Mouse (Mus musculus) cerebral cortex, adult 2 months (tissue): ENCODE results near the gene Resp18.

ENCODE experiments used
- WGBS: fragments of 180-500 bp; shearing (Covaris S2); methylation state at CpG from one replicate; pipeline ENCODE4 v1.1.7; 2018; 5-methylcytosine and 5-hydroxymethylcytosine counted together

The Resp18 gene

DNA sequence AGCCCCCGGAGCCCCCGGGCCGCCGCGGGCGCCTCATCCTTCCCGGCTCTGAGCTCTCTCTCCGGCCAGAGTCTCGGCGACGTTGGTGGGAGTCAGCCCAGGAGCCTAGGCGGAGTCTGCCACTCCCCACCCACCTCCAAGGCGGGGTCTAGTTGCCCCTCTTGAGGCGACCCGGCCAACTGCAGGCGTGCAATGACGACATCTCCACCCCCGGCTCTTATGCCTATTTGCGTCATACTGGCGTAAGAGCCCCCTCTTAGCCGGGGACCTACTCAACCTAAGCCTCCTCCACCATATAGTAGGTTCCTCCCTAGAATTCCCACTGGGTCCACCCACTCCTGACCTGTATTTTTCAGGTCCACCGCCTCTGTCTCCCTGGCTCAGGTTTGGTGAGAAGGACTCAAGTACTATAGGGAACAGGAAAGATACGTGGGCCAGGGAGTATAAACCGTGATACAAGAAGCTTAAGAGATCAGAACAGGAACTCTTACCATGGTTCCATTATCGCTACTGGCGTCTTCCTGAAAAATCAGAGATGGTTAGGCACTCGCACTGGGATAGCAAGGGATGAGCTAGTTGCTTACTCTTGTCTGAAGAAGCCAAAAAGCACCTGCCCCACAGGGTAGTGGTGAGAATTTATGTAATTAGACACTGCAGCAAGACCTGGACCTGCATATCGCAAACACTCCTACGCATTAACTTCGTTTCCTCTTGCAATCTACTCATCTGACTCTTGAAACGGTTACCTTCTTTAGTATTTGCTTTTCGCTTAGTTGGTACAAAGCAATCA, 13.9 kb downstream of the Resp18 start, which contains the start of gene Ptprn:
Gene Ptprn, minus strand, starts transcription at position 412 of the 790 bp plus-strand sequence.
- WGBS, result 10% methylated on average over 32 of the region's 32 CpGs

- WGBS, result 2% methylated on average over 40 of the region's 40 CpGs
These were observed 15.0 kb downstream of the Resp18 start for GRCm38 (mm10) chr1:75262969-75263951.

DNA sequence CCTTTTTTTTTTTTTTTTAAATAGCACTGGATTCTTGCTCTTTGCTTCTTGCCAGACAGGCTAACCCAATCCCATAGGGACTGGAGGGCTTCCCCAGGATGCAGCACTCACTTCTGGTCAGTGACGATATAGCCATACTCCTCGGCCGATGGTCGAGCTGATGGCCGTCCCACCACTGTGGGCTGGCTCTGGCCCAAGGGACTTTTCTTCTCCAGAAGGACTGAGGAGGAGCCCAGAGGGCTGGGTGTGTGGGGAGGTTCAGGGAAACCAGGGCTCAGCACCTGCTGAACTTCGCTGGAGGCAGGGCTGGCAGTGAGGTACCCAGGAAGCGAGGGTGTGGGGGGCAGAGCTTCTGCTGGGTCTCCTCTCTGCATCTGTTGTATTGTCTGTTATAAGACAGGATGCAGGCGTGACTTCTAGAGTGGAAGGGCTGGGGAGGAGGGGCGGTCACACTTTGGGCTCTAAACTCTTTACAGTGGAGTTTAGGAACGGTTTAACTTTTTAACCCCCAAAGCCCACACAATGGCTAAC, 22.6 kb downstream of the Resp18 start:
- WGBS, result 54% methylated on average over 10 of the region's 10 CpGs

DNA sequence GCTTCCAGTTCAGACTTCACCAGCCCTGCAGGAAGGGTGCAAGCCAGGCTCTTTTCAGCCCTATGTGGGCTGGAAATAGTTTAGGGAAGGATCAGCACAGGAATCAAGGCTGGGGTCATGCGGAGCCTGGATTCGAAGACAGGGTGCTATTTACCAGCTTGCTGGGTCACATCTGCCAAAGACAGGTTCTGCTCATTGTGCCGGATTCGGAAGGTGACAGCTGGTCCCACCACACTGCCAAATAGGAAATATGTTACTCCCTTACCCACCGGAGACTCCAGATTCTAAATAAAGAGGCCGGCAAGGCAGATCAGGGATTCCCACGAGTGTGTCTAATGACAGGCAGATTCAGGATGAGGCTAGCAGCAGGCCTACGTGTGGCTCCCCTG, 23.6 kb downstream of the Resp18 start:
- 30% methylated on average over 8 of the region's 8 CpGs for WGBS

DNA sequence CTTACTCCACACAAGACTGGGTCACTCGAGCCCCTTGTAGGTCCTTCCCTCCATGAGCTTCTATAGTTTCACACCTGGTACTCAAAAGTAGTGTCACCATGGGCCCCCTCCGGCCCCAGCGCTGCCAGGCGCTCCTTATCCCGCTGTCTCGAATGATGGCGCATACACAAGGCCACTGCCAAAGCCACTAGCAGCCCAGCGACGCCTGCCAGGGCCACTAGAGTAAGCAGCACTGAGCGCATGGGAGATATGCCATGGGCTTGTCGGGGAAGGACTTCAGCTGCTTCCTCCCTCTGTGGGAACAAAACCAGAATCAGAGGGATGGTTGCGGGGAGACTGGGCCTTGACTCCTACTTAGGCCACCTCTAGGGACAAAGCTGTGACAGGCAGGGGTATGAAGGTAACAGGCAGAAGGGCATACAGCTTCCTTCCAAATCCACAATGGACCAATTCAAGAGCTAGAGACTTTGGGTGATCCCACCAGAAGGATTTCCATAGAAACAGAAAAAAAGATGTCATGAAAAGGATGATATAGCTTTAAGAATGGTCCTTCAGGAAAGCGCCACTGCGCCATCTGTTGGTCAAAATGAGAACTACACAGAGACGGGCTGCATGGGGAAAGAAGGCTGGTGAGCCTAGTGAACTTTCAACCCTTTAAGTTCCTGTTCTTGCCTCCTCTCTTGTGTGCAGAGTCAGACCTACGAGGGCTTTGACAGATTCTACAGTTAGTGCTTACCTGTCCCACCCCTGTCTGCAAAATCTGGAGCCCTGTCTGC, 24.2 kb downstream of the Resp18 start:
- 52% methylated on average over 16 of the region's 16 CpGs for WGBS

- WGBS, result 70% methylated on average over 16 of the region's 16 CpGs
These were observed 25.2 kb downstream of the Resp18 start for GRCm38 (mm10) chr1:75253029-75253428.

GRCm38 (mm10) chr1:75252308-75252707, 25.9 kb downstream of the Resp18 start:
- WGBS, result 75% methylated on average over 13 of the region's 13 CpGs

- WGBS, result 10% methylated on average over 21 of the region's 22 CpGs
These were observed 26.9 kb downstream of the Resp18 start for GRCm38 (mm10) chr1:75251112-75251970.

DNA sequence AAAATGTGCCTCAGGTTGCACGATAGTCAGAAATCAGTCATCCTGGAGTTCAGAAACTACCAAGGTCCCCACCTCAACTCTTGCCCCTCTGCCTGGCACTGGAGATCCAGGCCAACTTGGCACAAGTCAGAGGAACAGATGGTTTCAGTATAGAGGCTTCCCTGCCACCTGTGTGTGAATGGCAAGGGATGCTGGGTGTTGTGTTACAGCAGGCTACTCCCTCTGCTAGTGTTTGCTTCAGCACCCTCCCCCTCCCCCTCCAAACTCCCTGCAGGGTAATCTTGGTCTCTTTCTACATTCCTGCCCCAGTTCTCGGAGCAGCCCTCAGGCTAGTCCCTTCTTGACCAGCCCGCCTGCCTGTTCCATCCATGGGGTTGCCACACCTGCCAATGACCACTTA, 27.7 kb downstream of the Resp18 start:
- WGBS, result 68% methylated on average over 3 of the region's 3 CpGs

GRCm38 (mm10) chr1:75248041-75248772, 30.0 kb downstream of the Resp18 start:
- 39% methylated on average over 9 of the region's 9 CpGs for WGBS

GRCm38 (mm10) chr1:75247071-75247930, 30.9 kb downstream of the Resp18 start:
- WGBS, result 70% methylated on average over 16 of the region's 16 CpGs

DNA sequence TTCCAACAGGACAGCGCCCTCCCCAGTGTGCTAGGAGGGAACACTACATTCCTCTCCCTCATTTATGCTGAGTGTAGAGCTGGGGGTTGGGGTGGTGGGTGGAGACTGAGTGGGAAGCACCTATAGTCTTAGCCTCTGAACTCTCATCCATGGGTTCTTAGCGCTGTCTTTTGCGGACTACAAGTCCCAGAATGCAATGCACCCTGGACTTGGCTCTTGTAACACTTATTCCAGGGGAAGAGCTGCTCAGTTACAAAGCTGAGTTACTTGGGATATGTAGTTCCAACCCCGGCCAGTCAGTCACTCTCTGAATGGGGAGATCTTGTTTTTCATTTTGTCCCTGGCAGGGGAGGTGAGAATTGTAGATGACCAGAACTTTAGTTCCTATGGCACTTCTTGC, 33.4 kb downstream of the Resp18 start:
- WGBS, result 20% methylated on average over 4 of the region's 4 CpGs

DNA sequence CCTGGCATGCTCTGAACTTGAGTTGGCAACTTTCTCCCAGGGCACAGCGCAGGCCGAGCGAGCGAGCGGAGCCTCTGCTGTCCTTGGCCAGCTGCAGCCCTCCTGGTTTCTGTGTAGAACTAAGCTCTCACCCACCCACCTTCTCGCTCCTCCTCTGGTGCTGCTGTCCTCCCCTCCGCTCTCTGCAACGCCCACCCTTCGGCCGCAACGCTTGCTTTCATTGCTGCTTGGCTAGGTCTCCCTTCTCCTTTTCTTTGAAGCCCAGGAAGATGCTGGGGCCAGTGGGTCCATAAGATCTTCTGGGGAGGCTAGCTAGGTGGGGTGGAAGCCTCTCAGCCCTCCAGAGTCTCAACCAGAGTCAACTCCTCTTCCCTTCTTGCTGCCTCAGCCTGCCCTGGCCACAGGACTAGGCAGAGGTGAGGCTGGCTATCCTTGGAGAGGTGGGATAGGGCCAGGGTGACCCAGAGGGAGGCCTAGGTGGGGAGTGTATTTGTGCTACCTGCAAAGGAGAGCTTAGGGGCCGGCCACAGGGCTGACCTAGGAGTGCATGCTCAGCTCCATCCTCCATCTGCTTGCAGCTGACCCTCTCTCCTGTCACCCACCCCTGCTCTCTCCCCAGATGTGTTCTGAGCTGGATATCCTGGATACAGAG, 33.9 kb downstream of the Resp18 start:
- WGBS, result 58% methylated on average over 12 of the region's 12 CpGs

GRCm38 (mm10) chr1:75243411-75243810, 34.8 kb downstream of the Resp18 start:
- WGBS, result 85% methylated on average over 14 of the region's 14 CpGs

DNA sequence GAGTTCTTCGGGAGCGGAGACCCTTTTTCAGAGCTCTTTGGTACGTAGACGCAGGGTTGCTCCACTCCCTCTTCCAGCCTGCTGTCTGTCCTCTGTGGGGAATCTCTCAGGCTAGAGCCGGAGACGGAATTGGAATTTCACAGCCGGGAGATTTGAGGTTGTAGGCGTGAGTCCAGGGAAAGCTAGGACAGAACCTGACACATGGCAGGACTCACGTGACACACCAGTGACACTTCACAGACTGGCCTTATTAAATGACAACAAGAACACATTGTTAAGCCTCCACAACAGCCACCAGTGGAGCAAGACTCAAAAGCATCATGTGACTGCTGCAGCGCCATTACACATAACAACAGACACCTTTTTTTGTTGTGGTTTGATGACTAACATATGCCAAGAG, 38.6 kb downstream of the Resp18 start:
- 52% methylated on average over 10 of the region's 10 CpGs for WGBS

- WGBS, result under 1% methylated on average over 64 of the region's 64 CpGs
These were observed 41.8 kb downstream of the Resp18 start, which contains the start of gene Dnajb2 for GRCm38 (mm10) chr1:75236117-75237050. Dnajb2 (plus strand) TSS chr1:75236406.

- WGBS, result 1% methylated on average over 8 of the region's 8 CpGs
These were observed 43.6 kb downstream of the Resp18 start for GRCm38 (mm10) chr1:75234606-75235005.
